Mouse (Mus musculus) kidney, adult 2 months (tissue): Measurements from ENCODE around the gene Pnisr. TPM values are rescaled to one million over a fixed set of nuclear protein-coding genes. Genes with fewer than 3 reads are reported as not detected.

Experiments
- DNase-seq: peaks from one replicate; pipeline ENCODE4 v3.0.0; 2021
- H3K27ac ChIP-seq: fragments of 200-500 bp; 2 replicates; pipeline ENCODE4 v1.5.1; 2012; ENCODE audit warnings: low read depth, low read length, control low read depth, inconsistent platforms; ENCODE audit not compliant: insufficient read depth
- H3K27me3 ChIP-seq: fragments of 200-500 bp; replicated peaks from 2 replicates; pipeline ENCODE4 v1.6.1; 2012; ENCODE audit warnings: mild to moderate bottlenecking, moderate library complexity, low read length, inconsistent platforms; ENCODE audit not compliant: control insufficient read depth, insufficient read depth
- H3K36me3 ChIP-seq: fragments of 200-500 bp; 2 replicates; pipeline ENCODE4 v1.6.1; 2012; ENCODE audit warnings: mild to moderate bottlenecking, moderate library complexity, low read length, inconsistent platforms; ENCODE audit not compliant: control insufficient read depth, insufficient read depth
- H3K4me1 ChIP-seq: fragments of 200-500 bp; 2 replicates; pipeline ENCODE4 v1.6.1; 2011; ENCODE audit warnings: low read length; ENCODE audit not compliant: control insufficient read depth, insufficient read depth
- H3K4me3 ChIP-seq: fragments of 200-500 bp; 2 replicates; pipeline ENCODE4 v1.5.1; 2011; ENCODE audit warnings: mild to moderate bottlenecking, low read depth, low read length, control low read depth; ENCODE audit not compliant: insufficient read depth
- CTCF ChIP-seq: fragments of 200-500 bp; conservative IDR thresholded peaks from 2 replicates; pipeline ENCODE4 v1.5.1; 2011; ENCODE audit warnings: low read depth, mild to moderate bottlenecking, control low read depth, low read length, moderate library complexity, mixed read lengths; ENCODE audit not compliant: insufficient read depth, insufficient read length
- POLR2A ChIP-seq: fragments of 200-500 bp; IDR thresholded peaks from one replicate; pipeline ENCODE4 v1.6.1; 2011; ENCODE audit warnings: low read depth, low read length, control low read depth
- WGBS: fragments of 180-500 bp; shearing (Covaris S2); methylation state at CpG from one replicate; pipeline ENCODE4 v1.1.7; 2018; 5-methylcytosine and 5-hydroxymethylcytosine counted together
- polyA plus RNA-seq: library from polyadenylated mRNA; depleted of rRNA; stranded (reverse); fragments of >200 nt; gene quantifications from 2 replicates; pipeline ENCODE4 v1.2.3, GENCODE M21; 2012

Gene Pnisr
- polyA plus RNA-seq, 1 experiment: 34.4 TPM

GRCm38 (mm10) chr4:21826616-21827015, 20.8 kb upstream of the Pnisr start:
- Histone ChIP-seq H3K4me3 (no peak overlapping the region), H3K27me3 (no peaks in the 10 kb centered on the region), H3K4me1 (no peaks in the 10 kb centered on the region), H3K27ac (no peak overlapping the region), H3K36me3 (no peaks in the 10 kb centered on the region; the same call in none of the 2 replicates)
- TF ChIP-seq POLR2A: no peak
- TF ChIP-seq CTCF: no peak
- DNase-seq: no peak
- 75% methylated on average over 2 of the region's 2 CpGs for WGBS

- WGBS: 98% methylated on average over 8 of the region's 8 CpGs
- no peak for DNase-seq
- no peak overlapping the region for H3K27ac ChIP-seq
- H3K27me3 ChIP-seq: no peaks in the 10 kb centered on the region
- H3K4me1 ChIP-seq: no peaks in the 10 kb centered on the region
- H3K36me3 ChIP-seq: peaks cover 1% of the 10 kb centered on the region; the same call in 1 of the 2 replicates
- no peak overlapping the region for H3K4me3 ChIP-seq
- TF ChIP-seq CTCF (0 out of 2 replicates have a peak, but pooled peaks have one; percentile 2), POLR2A (no peak)
Observed at GRCm38 (mm10) chr4:21832844-21833243, 14.5 kb upstream of the Pnisr start.

DNA sequence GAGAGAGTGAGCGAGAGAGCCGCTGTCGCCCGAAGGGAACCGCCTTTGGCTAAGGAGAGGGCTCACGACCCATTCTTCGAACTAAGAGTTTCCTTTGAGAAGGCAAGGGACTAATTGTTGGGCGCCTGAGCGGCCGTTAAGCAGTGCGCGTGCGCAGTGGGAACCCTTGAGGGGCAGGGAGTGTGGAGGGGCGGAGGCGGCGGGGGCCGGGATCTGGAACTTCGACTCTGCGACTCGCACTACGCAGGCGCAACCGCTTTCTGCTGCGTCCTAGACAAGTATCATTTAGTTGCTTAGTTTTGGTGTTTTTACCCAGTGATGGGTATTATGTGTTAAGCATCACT, 876 bp downstream of the Pnisr start:
- peak; percentile 92 for DNase-seq
- under 1% methylated on average over 24 of the region's 24 CpGs for WGBS
- no peak for TF ChIP-seq CTCF
- no peak for TF ChIP-seq POLR2A
- Histone ChIP-seq H3K27ac (peak overlapping the region; percentile 98), H3K27me3 (no peaks in the 10 kb centered on the region), H3K4me3 (peak overlapping the region; percentile 92), H3K36me3 (no peaks in the 10 kb centered on the region), H3K4me1 (0 out of 2 replicates have a peak, but pooled peaks cover 6% of the 10 kb centered on the region)

GRCm38 (mm10) chr4:21857481-21857880, 10.1 kb downstream of the Pnisr start:
- no peaks in the 10 kb centered on the region for H3K4me1 ChIP-seq
- H3K27me3 ChIP-seq: no peaks in the 10 kb centered on the region
- H3K4me3 ChIP-seq: no peak overlapping the region
- 53% methylated on average over 1 of the region's 1 CpGs for WGBS
- no peak for DNase-seq
- no peak for TF ChIP-seq CTCF
- no peak for TF ChIP-seq POLR2A
- H3K36me3 ChIP-seq: peaks cover 5% of the 10 kb centered on the region
- no peak overlapping the region for H3K27ac ChIP-seq

- Histone ChIP-seq H3K27ac (no peak overlapping the region), H3K27me3 (no peaks in the 10 kb centered on the region), H3K4me1 (no peaks in the 10 kb centered on the region), H3K36me3 (peaks cover 8% of the 10 kb centered on the region), H3K4me3 (no peak overlapping the region)
- WGBS: 97% methylated on average over 1 of the region's 1 CpGs
- DNase-seq: no peak
- TF ChIP-seq CTCF (no peak), POLR2A (no peak)
Observed at GRCm38 (mm10) chr4:21865226-21865625, 17.8 kb downstream of the Pnisr start.

GRCm38 (mm10) chr4:21878776-21879175, 31.4 kb downstream of the Pnisr start:
- DNase-seq: no peak
- no peaks in the 10 kb centered on the region for H3K27me3 ChIP-seq
- peaks cover 1% of the 10 kb centered on the region; the same call in 1 of the 2 replicates for H3K36me3 ChIP-seq
- H3K27ac ChIP-seq: no peak overlapping the region
- no peak for TF ChIP-seq POLR2A
- TF ChIP-seq CTCF: no peak
- H3K4me3 ChIP-seq: no peak overlapping the region
- H3K4me1 ChIP-seq: peaks cover 3% of the 10 kb centered on the region; the same call in 1 of the 2 replicates
- 16% methylated on average over 6 of the region's 6 CpGs for WGBS

DNA sequence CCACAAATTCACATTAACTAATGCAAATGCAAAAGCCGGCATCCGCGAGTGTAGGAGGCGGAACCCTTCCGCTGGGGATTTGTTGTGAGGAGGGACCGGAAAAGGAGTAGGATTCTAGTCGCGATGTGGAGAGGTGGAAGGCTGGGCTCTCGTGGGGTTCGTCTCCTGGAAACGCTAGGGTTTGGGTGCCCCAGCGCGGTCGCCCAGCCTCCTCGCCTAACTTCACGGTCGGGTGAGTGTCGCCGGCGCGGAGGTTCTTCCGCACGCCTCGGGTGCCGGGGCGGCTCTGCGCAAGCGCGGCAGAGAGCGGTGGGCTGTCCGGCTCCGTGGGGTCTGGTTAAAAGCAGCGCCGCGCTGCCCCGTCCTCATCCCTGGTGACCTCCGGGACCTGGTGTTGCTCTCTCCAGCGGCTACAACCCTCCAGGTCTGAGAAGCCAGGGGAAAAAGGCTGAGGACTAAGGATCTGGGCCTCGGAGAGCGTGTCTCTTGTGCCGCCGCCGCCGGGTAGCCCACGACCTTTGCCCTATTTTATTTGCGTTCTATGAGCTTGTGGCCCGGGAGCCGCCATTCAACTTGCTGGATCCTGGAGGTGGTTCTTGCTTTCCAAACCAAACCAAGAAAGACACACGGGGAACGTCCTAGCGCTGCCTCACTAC, 32.3 kb downstream of the Pnisr start, which contains the start of gene Coq3:
Gene Coq3 (plus strand): TSS at position 109 of the 656 bp plus-strand sequence.
- peak; percentile 88 for DNase-seq
- H3K4me3 ChIP-seq: peak within 1 kb of the TSS; percentile 95
- peaks cover 3% of the 10 kb centered on the region; the same call in 1 of the 2 replicates for H3K4me1 ChIP-seq
- peak within 1 kb of the TSS; percentile 94 for H3K27ac ChIP-seq
- no peaks in the 10 kb centered on the region for H3K27me3 ChIP-seq
- peak; percentile 49 for TF ChIP-seq POLR2A
- no peak for TF ChIP-seq CTCF
- no peaks in the 10 kb centered on the region for H3K36me3 ChIP-seq
- WGBS: under 1% methylated on average over 51 of the region's 51 CpGs
